ENCODE assay signal across 27 mouse cellular contexts in genomic region chr7:40920118-40920517, GRCm38 (mm10). TPM values are rescaled to one million over a fixed set of nuclear protein-coding genes. Genes with fewer than 3 reads are reported as not detected.
A peak's percentile ranks its signal among the peaks of the same experiment; 100 is the strongest.
DNase-seq lines count a peak whose midpoint lies in the region; ATAC-seq and TF ChIP-seq lines count a peak whose summit lies in the region.
"Had no signal": no experiment of that assay in that cellular context is flagged by ENCODE, and none has a peak within 500 bp of the region (broad histone marks: within the 10 kb centered on the region; RNA-seq: fewer than 3 reads in every experiment).

No protein-coding gene starts in this region.

- H3K9me3 ChIP-seq in forebrain, embryonic 15.5 days, result no peaks in the 10 kb centered on the region
- no peaks in the 10 kb centered on the region for H3K9me3 ChIP-seq in forebrain, embryonic 14.5 days (replicated peaks; ENCODE audit: control insufficient read depth, low read length)
- no peaks in the 10 kb centered on the region for H3K9me3 ChIP-seq in hindbrain, embryonic 15.5 days
- no peaks in the 10 kb centered on the region for H3K9me3 ChIP-seq in hindbrain, embryonic 10.5 days
- H3K9me3 ChIP-seq in hindbrain, embryonic 16.5 days (ENCODE audit: control insufficient read depth, low read length), result no peaks in the 10 kb centered on the region
- no peaks in the 10 kb centered on the region for H3K9me3 ChIP-seq in midbrain, embryonic 15.5 days
- H3K9me3 ChIP-seq: heart, embryonic 10.5 days; limb, embryonic 12.5 days; liver, embryonic 15.5 days; lung, embryonic 15.5 days; neural tube, embryonic 13.5 days; stomach, embryonic 15.5 days had no signal

- no peak overlapping the region for H3K9ac ChIP-seq in forebrain, embryonic 15.5 days (replicated peaks)
- H3K9ac ChIP-seq in forebrain, embryonic 14.5 days (ENCODE audit: low read length), result no peak overlapping the region
- H3K9ac ChIP-seq in hindbrain, embryonic 15.5 days, result no peak overlapping the region
- no peak overlapping the region for H3K9ac ChIP-seq in hindbrain, embryonic 16.5 days (ENCODE audit: low read depth, low read length)
- no peak overlapping the region for H3K9ac ChIP-seq in midbrain, embryonic 15.5 days
- H3K9ac ChIP-seq: limb, embryonic 12.5 days; liver, embryonic 15.5 days; lung, embryonic 15.5 days; neural tube, embryonic 13.5 days; stomach, embryonic 15.5 days had no signal

- H3K27me3 ChIP-seq in forebrain, embryonic 15.5 days, result no peaks in the 10 kb centered on the region
- H3K27me3 ChIP-seq in forebrain, embryonic 14.5 days (replicated peaks; ENCODE audit: control insufficient read depth, insufficient read depth, low read length), result no peaks in the 10 kb centered on the region
- no peaks in the 10 kb centered on the region for H3K27me3 ChIP-seq in hindbrain, embryonic 15.5 days
- no peaks in the 10 kb centered on the region for H3K27me3 ChIP-seq in hindbrain, embryonic 10.5 days (ENCODE audit: insufficient read depth, poor library complexity, severe bottlenecking)
- H3K27me3 ChIP-seq in hindbrain, embryonic 16.5 days (replicated peaks; ENCODE audit: control insufficient read depth, insufficient read depth, low read length), result no peaks in the 10 kb centered on the region
- no peaks in the 10 kb centered on the region for H3K27me3 ChIP-seq in midbrain, embryonic 15.5 days (replicated peaks)
- H3K27me3 ChIP-seq: limb, embryonic 12.5 days; liver, embryonic 15.5 days; lung, embryonic 15.5 days; neural tube, embryonic 13.5 days; stomach, embryonic 15.5 days had no signal

- WGBS in forebrain, embryonic 15.5 days, result 81% methylated on average over 2 of the region's 2 CpGs
- WGBS in forebrain, embryonic 14.5 days, result 84% methylated on average over 2 of the region's 2 CpGs
- 47% methylated on average over 2 of the region's 2 CpGs for WGBS in hindbrain, embryonic 15.5 days
- WGBS in hindbrain, embryonic 10.5 days, result 85% methylated on average over 2 of the region's 2 CpGs
- 51% methylated on average over 2 of the region's 2 CpGs for WGBS in hindbrain, embryonic 16.5 days
- 70% methylated on average over 2 of the region's 2 CpGs for WGBS in midbrain, embryonic 15.5 days
- WGBS in lung, adult 2 months, result 74% methylated on average over 2 of the region's 2 CpGs

- DNase-seq in forebrain, embryonic 14.5 days (ENCODE audit: low spot score), result no peak
- DNase-seq in hindbrain, embryonic 10.5 days (ENCODE audit: low spot score), result no peak
- DNase-seq in lung, adult 2 months, result no peak
- no peak for DNase-seq in spleen, postnatal 4 days (ENCODE audit: low spot score in 2 of 2)
- DNase-seq: adrenal gland, postnatal 36 days; B cell, adult 2 months; cerebellum, adult 8-10 months; gastrocnemius, postnatal 25 days; heart, adult 11 months; heart, postnatal 36 days; kidney, adult 11 months; kidney, postnatal 14 days; layer of hippocampus, adult 9-11 months; lung, postnatal 36 days had no signal

- no peaks in the 10 kb centered on the region for H3K36me3 ChIP-seq in forebrain, embryonic 15.5 days
- H3K36me3 ChIP-seq in forebrain, embryonic 14.5 days (ENCODE audit: control insufficient read depth, insufficient read depth, low read length), result no peaks in the 10 kb centered on the region
- no peaks in the 10 kb centered on the region for H3K36me3 ChIP-seq in hindbrain, embryonic 15.5 days
- H3K36me3 ChIP-seq in hindbrain, embryonic 10.5 days, result no peaks in the 10 kb centered on the region; the same call in 1 of the 2 replicates
- H3K36me3 ChIP-seq in hindbrain, embryonic 16.5 days (ENCODE audit: control insufficient read depth, insufficient read depth, low read length), result no peaks in the 10 kb centered on the region; the same call in 1 of the 2 replicates
- no peaks in the 10 kb centered on the region for H3K36me3 ChIP-seq in midbrain, embryonic 15.5 days (replicated peaks)
- H3K36me3 ChIP-seq: heart, embryonic 10.5 days; limb, embryonic 12.5 days; liver, embryonic 15.5 days; lung, embryonic 15.5 days; stomach, embryonic 15.5 days had no signal

- 0 out of 2 replicates have a peak, but pooled peaks cover 3% of the 10 kb centered on the region for H3K4me1 ChIP-seq in forebrain, embryonic 15.5 days
- 0 out of 2 replicates have a peak, but pooled peaks cover 2% of the 10 kb centered on the region for H3K4me1 ChIP-seq in forebrain, embryonic 14.5 days (ENCODE audit: control insufficient read depth, insufficient read depth, low read length)
- H3K4me1 ChIP-seq in hindbrain, embryonic 15.5 days (replicated peaks), result no peaks in the 10 kb centered on the region
- H3K4me1 ChIP-seq in hindbrain, embryonic 10.5 days (replicated peaks), result no peaks in the 10 kb centered on the region
- no peaks in the 10 kb centered on the region for H3K4me1 ChIP-seq in hindbrain, embryonic 16.5 days (ENCODE audit: control insufficient read depth, insufficient read depth, low read depth, low read length)
- no peaks in the 10 kb centered on the region for H3K4me1 ChIP-seq in midbrain, embryonic 15.5 days
- H3K4me1 ChIP-seq in lung, adult 2 months (ENCODE audit: control insufficient read depth, insufficient read depth, low read length), result no peaks in the 10 kb centered on the region
- H3K4me1 ChIP-seq: heart, embryonic 10.5 days; limb, embryonic 12.5 days; liver, embryonic 15.5 days; lung, embryonic 15.5 days; neural tube, embryonic 13.5 days; stomach, embryonic 15.5 days had no signal

- TF ChIP-seq CTCF in lung, adult 2 months (IDR thresholded peaks at IDR 0.05; ENCODE audit: insufficient read depth, low read length), result no peak

- 0 out of 2 replicates have a peak, but pooled peaks have one; percentile 39 for ATAC-seq in forebrain, embryonic 15.5 days (replicated peaks)
- ATAC-seq in forebrain, embryonic 14.5 days, result no peak; the same call in 1 of the 2 replicates
- peak; percentile 73; the same call in 1 of the 2 replicates for ATAC-seq in hindbrain, embryonic 15.5 days (ENCODE audit: low FRiP score, low read depth)
- peak; percentile 76 for ATAC-seq in hindbrain, embryonic 16.5 days
- ATAC-seq in midbrain, embryonic 15.5 days (replicated peaks), result peak; percentile 53; the same call in 1 of the 2 replicates
- ATAC-seq: inflammation-experienced regulatory T-cells, adult 6 months had no signal

- H3K27ac ChIP-seq in forebrain, embryonic 15.5 days (replicated peaks), result no peak overlapping the region
- H3K27ac ChIP-seq in forebrain, embryonic 14.5 days (ENCODE audit: low read depth, low read length), result no peak overlapping the region
- H3K27ac ChIP-seq in hindbrain, embryonic 15.5 days (replicated peaks), result no peak overlapping the region
- H3K27ac ChIP-seq in hindbrain, embryonic 10.5 days, result no peak overlapping the region
- no peak overlapping the region for H3K27ac ChIP-seq in hindbrain, embryonic 16.5 days (ENCODE audit: low read depth, low read length)
- H3K27ac ChIP-seq in midbrain, embryonic 15.5 days, result no peak overlapping the region
- H3K27ac ChIP-seq: heart, embryonic 10.5 days; limb, embryonic 12.5 days; liver, embryonic 15.5 days; lung, embryonic 15.5 days; neural tube, embryonic 13.5 days; stomach, embryonic 15.5 days had no signal

- H3K4me2 ChIP-seq in forebrain, embryonic 15.5 days (replicated peaks), result no peak overlapping the region
- no peak overlapping the region for H3K4me2 ChIP-seq in forebrain, embryonic 14.5 days (ENCODE audit: low read length)
- no peak overlapping the region for H3K4me2 ChIP-seq in hindbrain, embryonic 15.5 days
- H3K4me2 ChIP-seq in hindbrain, embryonic 16.5 days (ENCODE audit: low read length), result no peak overlapping the region
- no peak overlapping the region for H3K4me2 ChIP-seq in midbrain, embryonic 15.5 days
- H3K4me2 ChIP-seq: limb, embryonic 12.5 days; liver, embryonic 15.5 days; lung, embryonic 15.5 days; neural tube, embryonic 13.5 days; stomach, embryonic 15.5 days had no signal

- no peak overlapping the region for H3K4me3 ChIP-seq in forebrain, embryonic 15.5 days
- H3K4me3 ChIP-seq in forebrain, embryonic 14.5 days (ENCODE audit: low read depth, low read length), result no peak overlapping the region
- no peak overlapping the region for H3K4me3 ChIP-seq in hindbrain, embryonic 15.5 days
- H3K4me3 ChIP-seq in hindbrain, embryonic 10.5 days, result no peak overlapping the region
- no peak overlapping the region for H3K4me3 ChIP-seq in hindbrain, embryonic 16.5 days (ENCODE audit: low read length)
- no peak overlapping the region for H3K4me3 ChIP-seq in midbrain, embryonic 15.5 days
- H3K4me3 ChIP-seq in lung, adult 2 months (replicated peaks; ENCODE audit: extremely low read depth, low read depth, low read length), result no peak overlapping the region
- H3K4me3 ChIP-seq: erythroblast, embryonic 14.5 days; heart, embryonic 10.5 days; limb, embryonic 12.5 days; liver, embryonic 15.5 days; lung, embryonic 15.5 days; neural tube, embryonic 13.5 days; stomach, embryonic 15.5 days had no signal

- TF ChIP-seq POLR2A in lung, adult 2 months (IDR thresholded peaks at IDR 0.05; ENCODE audit: borderline replicate concordance, extremely low read depth, low read depth, low read length), result no peak

RNA-seq across cellular contexts. Expression of gene Vstm2b, which starts 22.0 kb away (rescaled TPM):
- 18.0 and 19.1 TPM in 2 replicates for polyA plus RNA-seq in forebrain, embryonic 15.5 days (2015; fragmentation: Nextera tagmentation; extraction: Ambion mirVana)
- 15.3 and 19.2 TPM in 2 replicates for polyA plus RNA-seq in forebrain, embryonic 14.5 days (2014; fragmentation: Nextera tagmentation; extraction: Ambion mirVana)
- 32.6 and 34.3 TPM in 2 replicates for polyA plus RNA-seq in hindbrain, embryonic 15.5 days (2015; fragmentation: Nextera tagmentation; extraction: Ambion mirVana)
- 7.4 and 9.0 TPM in 2 replicates for polyA plus RNA-seq in hindbrain, embryonic 10.5 days (2016; fragmentation: Nextera tagmentation; extraction: Ambion mirVana)
- 26.0 and 27.4 TPM in 2 replicates for polyA plus RNA-seq in hindbrain, embryonic 16.5 days (2015; fragmentation: Nextera tagmentation; extraction: Ambion mirVana)
- 23.4 and 25.9 TPM in 2 replicates for polyA plus RNA-seq in midbrain, embryonic 15.5 days (2015; fragmentation: Nextera tagmentation; extraction: Ambion mirVana)
- polyA plus RNA-seq in lung, adult 2 months (2012; rRNA removed), result 4.6 and 6.1 TPM in 2 replicates
- polyA plus RNA-seq: erythroblast, embryonic 14.5 days; inflammation-experienced regulatory T-cells, adult 6 months; liver, adult 2 months; liver, embryonic 15.5 days had no signal
